Mouse (Mus musculus): ENCODE data around the gene Fam178b. TPM values are rescaled to one million over a fixed set of nuclear protein-coding genes. Genes with fewer than 3 reads are reported as not detected.

Fam178b gene
- polyA plus RNA-seq (2012; rRNA removed) (0.21 TPM in 2 replicates), polyA plus RNA-seq (2014; fragmentation: Nextera tagmentation; extraction: Ambion mirVana) (0.27 TPM in 1 of 2 replicates, not detected in the other)

DNA sequence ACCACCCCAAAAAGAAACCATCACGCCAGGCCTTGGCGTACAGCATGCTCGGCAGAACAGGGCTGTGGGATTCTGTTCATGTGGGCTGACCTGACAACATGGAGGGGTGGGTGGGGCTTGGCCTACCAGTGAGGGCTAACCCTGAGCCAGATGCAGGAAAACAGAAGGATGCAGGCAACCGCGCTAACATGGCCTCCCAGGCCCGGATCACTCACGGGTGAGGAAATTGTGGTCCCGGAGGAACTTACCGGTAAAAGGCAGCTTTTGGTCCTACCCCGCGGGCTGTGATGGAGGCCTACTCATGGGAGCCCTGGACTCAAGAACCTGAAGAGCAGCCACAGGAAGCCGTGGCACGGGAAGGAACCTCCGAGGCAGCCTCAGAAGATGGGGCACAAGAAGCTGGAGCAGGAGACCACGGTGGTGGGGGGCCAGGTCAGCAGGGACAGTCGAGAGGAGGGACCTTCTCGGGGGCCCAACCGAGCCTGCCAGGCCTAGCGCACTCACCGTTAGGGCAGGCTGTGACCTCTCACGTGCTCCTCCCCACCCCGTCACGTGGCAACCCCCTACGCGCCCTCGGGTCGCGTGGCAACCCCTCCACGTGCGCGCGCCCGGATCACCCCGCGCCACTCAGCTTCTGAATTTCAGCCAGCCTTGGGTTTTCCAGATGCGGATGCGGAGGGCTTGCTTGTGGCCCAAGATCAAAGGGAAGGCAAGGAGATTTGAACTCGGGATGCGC is at the start of gene Fam178b:
TSS of gene Fam178b (minus strand) at position 564 of the 736 bp plus-strand sequence.
- Histone ChIP-seq H3K4me1 (replicated peaks; ENCODE audit: control insufficient read depth in 2 of 2, insufficient read depth in 2 of 2, low read length in 1 of 2) (no peaks in the 10 kb centered on the region), H3K9ac (replicated peaks) (no peak within 1 kb of the TSS), H3K27ac (no peak within 1 kb of the TSS), H3K9me3 (ENCODE audit: control insufficient read depth, low read length) (no peaks in the 10 kb centered on the region), H3K36me3 (replicated peaks; ENCODE audit: control insufficient read depth, insufficient read depth, low read depth) (no peaks in the 10 kb centered on the region), H3K27me3 (ENCODE audit: control insufficient read depth, insufficient read depth, low read length) (no peaks in the 10 kb centered on the region), H3K4me3 (ENCODE audit: insufficient read depth in 1 of 2, low read depth in 2 of 2, low read length in 2 of 2) (no peak within 1 kb of the TSS), H3K4me2 (ENCODE audit: low read depth) (no peak within 1 kb of the TSS)
- 81% methylated on average over 39 of the region's 39 CpGs for WGBS (ENCODE audit: insufficient replicate concordance)
- ATAC-seq (ENCODE audit: insufficient read depth) (no peak), DNase-seq (ENCODE audit: low read depth in 3 of 3, low spot score in 3 of 3) (no peak)
- no peak for TF ChIP-seq CTCF (IDR thresholded peaks at IDR 0.05; ENCODE audit: low read depth)
- TF ChIP-seq EP300 (IDR thresholded peaks at IDR 0.05; ENCODE audit: low read depth): no peak

- no peaks in the 10 kb centered on the region for H3K4me1 ChIP-seq (replicated peaks; ENCODE audit: control insufficient read depth in 2 of 2, insufficient read depth in 2 of 2, low read length in 1 of 2)
- H3K9me3 ChIP-seq (ENCODE audit: control insufficient read depth, low read length): no peaks in the 10 kb centered on the region
- TF ChIP-seq EP300 (IDR thresholded peaks at IDR 0.05; ENCODE audit: low read depth) (no peak), CTCF (IDR thresholded peaks at IDR 0.05; ENCODE audit: low read depth) (no peak)
- H3K36me3 ChIP-seq (replicated peaks; ENCODE audit: control insufficient read depth, insufficient read depth, low read depth): no peaks in the 10 kb centered on the region
- H3K9ac ChIP-seq (replicated peaks): no peak overlapping the region
- no peaks in the 10 kb centered on the region for H3K27me3 ChIP-seq (ENCODE audit: control insufficient read depth, insufficient read depth, low read length)
- DNase-seq (ENCODE audit: low read depth in 3 of 3, low spot score in 3 of 3): no peak
- 72% methylated on average over 4 of the region's 4 CpGs for WGBS (ENCODE audit: insufficient replicate concordance)
- H3K4me2 ChIP-seq (ENCODE audit: low read depth): no peak overlapping the region
- H3K27ac ChIP-seq: no peak overlapping the region
- no peak overlapping the region for H3K4me3 ChIP-seq (ENCODE audit: insufficient read depth in 1 of 2, low read depth in 2 of 2, low read length in 2 of 2)
- ATAC-seq (ENCODE audit: insufficient read depth): no peak
Measured at GRCm38 (mm10) chr1:36724057-36724431, 41.1 kb upstream of the Fam178b start.

DNA sequence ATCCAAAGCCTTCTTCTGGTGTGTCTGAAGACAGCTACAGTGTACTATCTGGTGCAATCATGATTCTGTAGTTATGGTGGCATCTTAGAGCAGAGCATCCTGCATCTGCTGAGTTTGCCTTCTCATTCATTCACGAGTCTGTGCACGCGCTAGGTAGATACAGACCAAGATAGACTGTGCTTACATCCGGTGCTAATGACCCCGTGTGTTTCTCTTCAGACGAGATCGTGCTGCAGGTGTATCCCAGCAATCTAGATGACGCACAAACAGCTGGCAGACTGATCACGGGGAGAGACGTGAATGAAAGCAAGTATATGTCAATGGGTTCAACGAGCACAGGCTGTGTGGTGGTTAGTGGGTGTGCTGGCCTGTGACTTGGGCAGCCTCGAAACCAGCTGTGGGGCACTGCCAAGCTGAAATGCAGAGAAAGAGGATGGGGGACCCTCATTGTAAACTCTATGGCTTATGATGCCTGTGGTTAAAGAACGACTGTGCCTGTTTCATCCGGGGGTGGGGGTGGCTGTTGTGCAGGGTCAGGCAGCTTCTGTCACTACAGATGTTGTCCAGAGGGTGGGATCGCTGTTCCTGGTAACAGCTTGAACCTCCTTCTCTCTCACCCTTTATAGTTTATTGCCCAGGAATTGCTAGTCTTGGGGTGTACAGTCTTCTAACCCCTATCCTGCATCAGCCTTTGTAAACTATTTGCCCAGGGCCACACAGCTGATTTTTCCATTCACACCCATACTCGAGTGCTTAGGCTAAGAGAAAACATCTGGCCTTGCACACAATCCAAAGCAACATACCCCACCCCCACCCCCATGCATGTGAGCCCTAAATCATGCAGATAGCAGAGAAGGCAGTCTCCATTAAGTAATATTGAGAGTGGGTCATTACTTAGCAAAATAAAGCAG is 40.4 kb upstream of the Fam178b start:
- no peak for ATAC-seq (ENCODE audit: insufficient read depth)
- no peak overlapping the region for H3K27ac ChIP-seq
- H3K9ac ChIP-seq (replicated peaks): no peak overlapping the region
- no peaks in the 10 kb centered on the region for H3K9me3 ChIP-seq (ENCODE audit: control insufficient read depth, low read length)
- H3K36me3 ChIP-seq (replicated peaks; ENCODE audit: control insufficient read depth, insufficient read depth, low read depth): no peaks in the 10 kb centered on the region
- H3K4me1 ChIP-seq (replicated peaks; ENCODE audit: control insufficient read depth in 2 of 2, insufficient read depth in 2 of 2, low read length in 1 of 2): no peaks in the 10 kb centered on the region
- H3K4me3 ChIP-seq (ENCODE audit: insufficient read depth in 1 of 2, low read depth in 2 of 2, low read length in 2 of 2): no peak overlapping the region
- H3K4me2 ChIP-seq (ENCODE audit: low read depth): no peak overlapping the region
- no peaks in the 10 kb centered on the region for H3K27me3 ChIP-seq (ENCODE audit: control insufficient read depth, insufficient read depth, low read length)
- no peak for DNase-seq (ENCODE audit: low read depth in 3 of 3, low spot score in 3 of 3)
- TF ChIP-seq CTCF (IDR thresholded peaks at IDR 0.05; ENCODE audit: low read depth) (no peak), EP300 (IDR thresholded peaks at IDR 0.05; ENCODE audit: low read depth) (no peak)
- 62% methylated on average over 16 of the region's 16 CpGs for WGBS (ENCODE audit: insufficient replicate concordance)

GRCm38 (mm10) chr1:36718786-36719185 is 35.8 kb upstream of the Fam178b start:
- Histone ChIP-seq H3K27me3 (ENCODE audit: control insufficient read depth, insufficient read depth, low read length) (no peaks in the 10 kb centered on the region), H3K36me3 (replicated peaks; ENCODE audit: control insufficient read depth, insufficient read depth, low read depth) (no peaks in the 10 kb centered on the region), H3K9ac (replicated peaks) (no peak overlapping the region), H3K27ac (no peak overlapping the region), H3K4me1 (replicated peaks; ENCODE audit: control insufficient read depth in 2 of 2, insufficient read depth in 2 of 2, low read length in 1 of 2) (no peaks in the 10 kb centered on the region), H3K9me3 (ENCODE audit: control insufficient read depth, low read length) (no peaks in the 10 kb centered on the region), H3K4me2 (ENCODE audit: low read depth) (no peak overlapping the region), H3K4me3 (ENCODE audit: insufficient read depth in 1 of 2, low read depth in 2 of 2, low read length in 2 of 2) (no peak overlapping the region)
- WGBS (ENCODE audit: insufficient replicate concordance): 50% methylated on average over 1 of the region's 1 CpGs
- TF ChIP-seq CTCF (IDR thresholded peaks at IDR 0.05; ENCODE audit: low read depth): no peak
- no peak for TF ChIP-seq EP300 (IDR thresholded peaks at IDR 0.05; ENCODE audit: low read depth)
- ATAC-seq (ENCODE audit: insufficient read depth) (no peak), DNase-seq (ENCODE audit: low read depth in 3 of 3, low spot score in 3 of 3) (no peak)

DNA sequence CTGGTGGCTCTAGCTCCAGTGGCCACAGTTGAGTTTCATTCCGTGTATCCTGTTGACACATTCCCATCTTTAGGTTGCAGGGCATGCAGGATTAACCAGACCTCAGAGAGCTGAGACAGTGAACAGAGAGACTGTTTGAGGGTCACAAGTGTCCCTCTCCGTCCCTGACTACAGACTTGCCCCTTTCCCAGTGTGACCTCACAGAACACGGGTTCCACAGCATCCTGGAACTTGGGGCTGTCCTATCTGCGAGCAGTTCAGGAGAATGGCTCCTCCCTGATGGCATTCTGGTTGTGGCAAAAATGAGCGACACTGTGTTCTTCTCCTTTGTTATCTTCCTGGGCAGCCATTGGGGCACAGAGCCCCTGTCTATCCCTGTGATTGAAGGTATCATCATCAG is 31.3 kb upstream of the Fam178b start, which contains the start of gene Actr1b:
TSS of gene Actr1b (minus strand) at position 112 of the 400 bp plus-strand sequence.
- no peaks in the 10 kb centered on the region for H3K9me3 ChIP-seq (ENCODE audit: control insufficient read depth, low read length)
- no peak within 1 kb of the TSS for H3K9ac ChIP-seq (replicated peaks)
- H3K4me1 ChIP-seq (replicated peaks; ENCODE audit: control insufficient read depth in 2 of 2, insufficient read depth in 2 of 2, low read length in 1 of 2): peaks cover 0 to 3% of the 10 kb centered on the region in 2 experiments; a peak in 2 of 4 replicates
- H3K27ac ChIP-seq: no peak within 1 kb of the TSS
- ATAC-seq (ENCODE audit: insufficient read depth) (no peak), DNase-seq (ENCODE audit: low read depth in 3 of 3, low spot score in 3 of 3) (no peak)
- H3K4me2 ChIP-seq (ENCODE audit: low read depth): no peak within 1 kb of the TSS
- H3K4me3 ChIP-seq (ENCODE audit: insufficient read depth in 1 of 2, low read depth in 2 of 2, low read length in 2 of 2): no peak within 1 kb of the TSS
- TF ChIP-seq CTCF (IDR thresholded peaks at IDR 0.05; ENCODE audit: low read depth): no peak
- no peaks in the 10 kb centered on the region for H3K36me3 ChIP-seq (replicated peaks; ENCODE audit: control insufficient read depth, insufficient read depth, low read depth)
- no peaks in the 10 kb centered on the region for H3K27me3 ChIP-seq (ENCODE audit: control insufficient read depth, insufficient read depth, low read length)
- WGBS (ENCODE audit: insufficient replicate concordance): 62% methylated on average over 5 of the region's 5 CpGs
